In the genomic region with DNA sequence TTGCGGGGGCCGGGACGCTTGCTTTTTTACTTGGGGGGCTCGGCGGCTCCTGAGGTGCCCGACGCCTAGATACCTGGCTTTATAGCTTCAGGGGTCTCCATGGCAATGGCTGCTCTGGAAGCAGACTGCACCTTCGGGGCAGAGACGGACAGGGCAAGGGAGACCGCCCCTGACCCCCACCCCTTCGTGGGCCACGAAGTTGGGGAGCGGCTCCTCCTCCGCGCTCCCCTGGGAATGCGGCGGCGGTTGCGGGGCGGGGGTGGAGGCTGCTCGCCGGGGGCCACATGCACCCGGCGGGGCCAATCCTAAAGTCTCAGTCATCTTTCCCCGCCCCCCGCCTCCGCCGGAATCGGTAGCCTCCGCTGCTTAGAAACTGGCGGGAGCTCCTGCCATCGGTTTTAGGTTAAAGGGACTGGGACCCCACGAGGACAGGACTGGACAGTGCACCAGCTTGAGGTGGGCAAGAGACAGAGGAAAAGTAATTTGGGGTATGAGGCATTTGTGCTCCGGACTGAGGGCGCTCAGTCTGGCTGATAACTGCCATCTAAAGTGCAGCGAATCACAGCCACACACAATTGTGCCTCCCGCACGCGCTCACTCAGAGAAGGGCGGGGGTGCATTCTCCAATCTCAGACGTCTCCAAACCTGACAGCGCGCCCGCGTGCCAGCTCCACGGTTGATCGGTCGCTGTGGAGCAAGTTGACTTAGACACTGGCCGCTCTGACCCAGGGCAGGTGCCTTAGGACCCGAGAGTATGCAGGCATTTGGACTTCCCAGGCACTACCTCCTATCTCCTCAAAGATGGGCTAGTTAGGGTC, we compare ENCODE assay signal across 7 mouse cellular contexts. TPM values are rescaled to one million over a fixed set of nuclear protein-coding genes. Genes with fewer than 3 reads are reported as not detected.
A peak's percentile ranks its signal among the peaks of the same experiment; 100 is the strongest.
DNase-seq lines count a peak whose midpoint lies in the region; ATAC-seq and TF ChIP-seq lines count a peak whose summit lies in the region.

A gene (minus strand): TSS at position 51 of the 818 bp plus-strand sequence.

- H3K4me1 ChIP-seq in liver, adult 2 months (ENCODE audit: control insufficient read depth, insufficient read depth, low read length) = peaks cover 6% of the 10 kb centered on the region
- peaks cover 41% of the 10 kb centered on the region for H3K4me1 ChIP-seq in forebrain, embryonic 13.5 days
- peaks cover 19% of the 10 kb centered on the region for H3K4me1 ChIP-seq in neural tube, embryonic 11.5 days (ENCODE audit: control insufficient read depth, insufficient read depth, low read length)

- WGBS in liver, adult 2 months = 4% methylated on average over 50 of the region's 50 CpGs
- 1% methylated on average over 50 of the region's 50 CpGs for WGBS in forebrain, embryonic 13.5 days
- WGBS in neural tube, embryonic 11.5 days = under 1% methylated on average over 46 of the region's 50 CpGs

- TF ChIP-seq POLR2A in liver, adult 2 months (IDR thresholded peaks at IDR 0.05; ENCODE audit: extremely low read depth, insufficient read depth, low read length) = no peak

- H3K4me3 ChIP-seq in liver, adult 2 months (ENCODE audit: insufficient read depth, low read depth, low read length) = peak within 1 kb of the TSS; percentile 65; the same call in 1 of the 2 replicates
- H3K4me3 ChIP-seq in forebrain, embryonic 13.5 days = peak within 1 kb of the TSS; percentile 45
- peak within 1 kb of the TSS; percentile 38 for H3K4me3 ChIP-seq in neural tube, embryonic 11.5 days (ENCODE audit: low read depth, low read length)

- H3K27me3 ChIP-seq in liver, adult 2 months (ENCODE audit: control insufficient read depth, insufficient read depth, low read length) = peaks cover 27% of the 10 kb centered on the region
- peaks cover 99% of the 10 kb centered on the region for H3K27me3 ChIP-seq in forebrain, embryonic 13.5 days
- peaks cover 94% of the 10 kb centered on the region for H3K27me3 ChIP-seq in neural tube, embryonic 11.5 days (ENCODE audit: control insufficient read depth, insufficient read depth, low read length)

- H3K36me3 ChIP-seq in liver, adult 2 months (ENCODE audit: control insufficient read depth, insufficient read depth, low read length) = no peaks in the 10 kb centered on the region
- no peaks in the 10 kb centered on the region for H3K36me3 ChIP-seq in forebrain, embryonic 13.5 days (ENCODE audit: poor library complexity, severe bottlenecking)
- H3K36me3 ChIP-seq in neural tube, embryonic 11.5 days (ENCODE audit: control insufficient read depth, insufficient read depth, low read length) = no peaks in the 10 kb centered on the region

- H3K27ac ChIP-seq in liver, adult 2 months (replicated peaks; ENCODE audit: insufficient read depth, low read depth, low read length) = no peak within 1 kb of the TSS
- H3K27ac ChIP-seq in forebrain, embryonic 13.5 days = no peak within 1 kb of the TSS
- no peak within 1 kb of the TSS for H3K27ac ChIP-seq in neural tube, embryonic 11.5 days (ENCODE audit: low read depth, low read length)

- no peaks in the 10 kb centered on the region for H3K79me2 ChIP-seq in liver, adult 2 months (ENCODE audit: control insufficient read depth, insufficient read depth, low read length)

- no peak for ATAC-seq in forebrain, embryonic 13.5 days
- ATAC-seq in neural tube, embryonic 11.5 days (ENCODE audit: insufficient read depth, low FRiP score, low TSS enrichment) = no peak

- no peak for DNase-seq in liver, adult 2 months (ENCODE audit: extremely low read depth, low read depth, low spot score)
- DNase-seq in liver = no peak
- DNase-seq in T-cell, adult 2 months (ENCODE audit: low spot score) = peak; percentile 23
- DNase-seq in kidney, postnatal 4 days = peak; percentile 41 to 53
- peak; percentile 49 for DNase-seq in neural tube, embryonic 11.5 days (ENCODE audit: low spot score)
- DNase-seq in gastrocnemius, postnatal 10 days = no peak

- H3K9ac ChIP-seq in liver, adult 2 months (ENCODE audit: low read depth, low read length) = peak within 1 kb of the TSS; percentile 12
- H3K9ac ChIP-seq in forebrain, embryonic 13.5 days = peak within 1 kb of the TSS; percentile 52
- no peak within 1 kb of the TSS for H3K9ac ChIP-seq in neural tube, embryonic 11.5 days (ENCODE audit: low read length)

- peak within 1 kb of the TSS; percentile 73 for H3K4me2 ChIP-seq in forebrain, embryonic 13.5 days
- peak within 1 kb of the TSS; percentile 53 for H3K4me2 ChIP-seq in neural tube, embryonic 11.5 days (ENCODE audit: low read depth)

- no peak for TF ChIP-seq CTCF in liver, adult 2 months (IDR thresholded peaks at IDR 0.05; ENCODE audit: low read depth, low read length)

- H3K9me3 ChIP-seq in forebrain, embryonic 13.5 days (replicated peaks) = no peaks in the 10 kb centered on the region
- no peaks in the 10 kb centered on the region for H3K9me3 ChIP-seq in neural tube, embryonic 11.5 days (ENCODE audit: control insufficient read depth, low read length)

RNA-seq across cellular contexts. Expression of the gene that starts here (rescaled TPM):
- not detected in 2 replicates for total RNA-seq in liver, adult 2 months (2014; rRNA removed)
- not detected in 2 replicates for polyA plus RNA-seq in liver, adult 2 months (2012; rRNA removed)
- 0.06 and 0.17 TPM in 2 replicates for polyA plus RNA-seq in forebrain, embryonic 13.5 days (2015; fragmentation: Nextera tagmentation; extraction: Ambion mirVana)
- polyA plus RNA-seq in neural tube, embryonic 11.5 days (2014; fragmentation: Nextera tagmentation; extraction: Ambion mirVana) = not detected in 2 replicates
- under 1 TPM in 1 of 2 experiments, not detected in 1; 0.09 TPM for total RNA-seq in gastrocnemius, postnatal 10 days (2021)

Comparison
In these comparisons a context has a peak if more than half of its experiments do, and no peak if none do; other contexts are left out.
1. Peak in DNase-seq, H3K4me3 ChIP-seq and H3K4me2 ChIP-seq in neural tube, embryonic 11.5 days; RNA of the gene not detected or under 1 TPM.
2. DNase-seq: peak in T-cell, adult 2 months (single experiment) and kidney, postnatal 4 days (2 of 2); none in liver, adult 2 months (single experiment), liver (single experiment) and gastrocnemius, postnatal 10 days (single experiment).
3. Peak in every context shown above with its lines, with median percentiles within 50 percentile points of each other: H3K4me3 ChIP-seq.